Comparison of ENCODE assay signal across 15 mouse cellular contexts in the genomic region with DNA sequence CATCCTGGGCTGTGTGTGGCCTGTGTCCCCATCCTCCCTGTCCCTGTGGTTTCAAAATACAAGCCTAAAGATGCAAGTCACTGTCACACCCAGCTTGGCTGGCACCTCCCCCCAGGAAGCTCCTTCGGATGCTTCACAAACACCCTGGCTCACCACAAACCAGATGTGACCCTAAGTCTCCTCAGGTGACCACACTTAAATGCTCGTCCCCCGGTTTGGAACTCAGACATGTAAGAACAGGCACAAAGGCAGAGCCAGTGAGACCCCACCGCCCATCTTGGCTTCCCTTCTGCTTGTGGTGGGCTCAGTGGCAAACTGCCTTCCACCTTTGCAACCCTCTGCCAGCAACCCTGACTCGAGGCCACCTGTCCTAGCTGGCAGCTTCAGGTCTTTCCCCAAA. TPM values are rescaled to one million over a fixed set of nuclear protein-coding genes. Genes with fewer than 3 reads are reported as not detected.
DNase-seq lines count a peak whose midpoint lies in the region; ATAC-seq lines count a peak whose summit lies in the region.
"Had no signal": no experiment of that assay in that cellular context is flagged by ENCODE, and none has a peak within 500 bp of the region (broad histone marks: within the 10 kb centered on the region; RNA-seq: fewer than 3 reads in every experiment).

No protein-coding gene starts in this region.

- peak; percentile 89 for DNase-seq in heart, adult 11 months
- DNase-seq in heart, adult 8-10 months (ENCODE audit: low spot score), result no peak
- peak; percentile 24 for DNase-seq in CD4-positive helper T cell, adult 2 months (ENCODE audit: low read depth, low spot score)
- no peak for DNase-seq in midbrain, embryonic 11.5 days (ENCODE audit: low spot score, missing footprints)
- DNase-seq in lung, postnatal 25 days (ENCODE audit: low spot score), result no peak
- DNase-seq in testis, postnatal 14 days (ENCODE audit: low spot score), result no peak
- DNase-seq: kidney, postnatal 25 days; layer of hippocampus, postnatal 36 days; lung, postnatal 10 days; right cerebral cortex, postnatal 25 days had no signal

- 74% methylated on average over 5 of the region's 5 CpGs for WGBS in midbrain, embryonic 11.5 days

- no peak overlapping the region for H3K4me3 ChIP-seq in midbrain, embryonic 11.5 days (ENCODE audit: low read depth, low read length)
- H3K4me3 ChIP-seq: limb, embryonic 12.5 days had no signal

- H3K36me3 ChIP-seq in midbrain, embryonic 11.5 days (ENCODE audit: control insufficient read depth, insufficient read depth, low read length), result no peaks in the 10 kb centered on the region

- no peak overlapping the region for H3K4me2 ChIP-seq in midbrain, embryonic 11.5 days
- H3K4me2 ChIP-seq: limb, embryonic 12.5 days had no signal

- no peak overlapping the region for H3K27ac ChIP-seq in midbrain, embryonic 11.5 days (ENCODE audit: low read depth, low read length)
- H3K27ac ChIP-seq: limb, embryonic 12.5 days had no signal

- H3K4me1 ChIP-seq in midbrain, embryonic 11.5 days (ENCODE audit: control insufficient read depth, insufficient read depth, low read length), result no peaks in the 10 kb centered on the region
- H3K4me1 ChIP-seq: limb, embryonic 12.5 days had no signal

- no peaks in the 10 kb centered on the region for H3K27me3 ChIP-seq in midbrain, embryonic 11.5 days (ENCODE audit: control insufficient read depth, insufficient read depth, low read length)
- H3K27me3 ChIP-seq: limb, embryonic 12.5 days had no signal

- ATAC-seq in hematopoietic stem cell, adult 5-6 weeks (replicated peaks in 1 of 2; ENCODE audit: insufficient read depth in 1 of 2, low FRiP score in 2 of 2, low TSS enrichment in 1 of 2, low read depth in 1 of 2, poor library complexity in 2 of 2, severe bottlenecking in 2 of 2), result peak; percentile 20 to 64; a peak in 2 of 4 replicates
- peak; percentile 58 for ATAC-seq in megakaryocyte progenitor cell, adult 5-6 weeks (replicated peaks; ENCODE audit: poor library complexity)
- no peak for ATAC-seq in midbrain, embryonic 11.5 days (ENCODE audit: low FRiP score)
- ATAC-seq: forebrain, embryonic 16.5 days; inflammation-experienced regulatory T-cells, adult 6 months had no signal

- no peaks in the 10 kb centered on the region for H3K9me3 ChIP-seq in midbrain, embryonic 11.5 days (ENCODE audit: control insufficient read depth, low read length)
- H3K9me3 ChIP-seq: limb, embryonic 12.5 days had no signal

- no peak overlapping the region for H3K9ac ChIP-seq in midbrain, embryonic 11.5 days (ENCODE audit: low read length)
- H3K9ac ChIP-seq: limb, embryonic 12.5 days had no signal

RNA-seq across cellular contexts. Expression of gene Abtb1, which starts 6.7 kb away (rescaled TPM):
- total RNA-seq in heart, adult 8-10 months (2022), result 10 to 100 TPM; 18.8 to 27.6 (median 23.8) TPM
- total RNA-seq in hematopoietic stem cell, adult 5-6 weeks (2017), result 51.2 and 82.1 TPM in 2 replicates
- 7.8 and 9.5 TPM in 2 replicates for total RNA-seq in megakaryocyte progenitor cell, adult 5-6 weeks (2015)
- 40.1 and 40.7 TPM in 2 replicates for total RNA-seq in megakaryocyte progenitor cell, adult 5-6 weeks (2017)
- 15.4 and 17.4 TPM in 2 replicates for polyA plus RNA-seq in midbrain, embryonic 11.5 days (2014; fragmentation: Nextera tagmentation; extraction: Ambion mirVana)

RNA-seq across cellular contexts. Expression of gene Podxl2, which starts 39.8 kb away (rescaled TPM):
- 10 to 100 TPM; 13.7 to 14.8 (median 14.2) TPM for total RNA-seq in heart, adult 8-10 months (2022)
- 2.5 TPM in 1 of 2 replicates, not detected in the other for total RNA-seq in hematopoietic stem cell, adult 5-6 weeks (2017)
- 0.15 TPM in 1 of 2 replicates, not detected in the other for total RNA-seq in megakaryocyte progenitor cell, adult 5-6 weeks (2015)
- 0.41 and 0.92 TPM in 2 replicates for total RNA-seq in megakaryocyte progenitor cell, adult 5-6 weeks (2017)
- 118 and 119 TPM in 2 replicates for polyA plus RNA-seq in midbrain, embryonic 11.5 days (2014; fragmentation: Nextera tagmentation; extraction: Ambion mirVana)
- polyA plus RNA-seq: inflammation-experienced regulatory T-cells, adult 6 months had no signal

Comparison
In these comparisons a context has a peak if more than half of its experiments do, and no peak if none do; other contexts are left out.
1. DNase-seq: peak in heart, adult 11 months (single experiment) and CD4-positive helper T cell, adult 2 months (single experiment); none in heart, adult 8-10 months (single experiment), midbrain, embryonic 11.5 days (single experiment), lung, postnatal 25 days (single experiment) and testis, postnatal 14 days (single experiment).